Mouse (Mus musculus): Measurements from ENCODE around the gene Ddx21. TPM values are rescaled to one million over a fixed set of nuclear protein-coding genes. Genes with fewer than 3 reads are reported as not detected.

The Ddx21 gene
- polyA plus RNA-seq (2015; fragmentation: Nextera tagmentation; extraction: Ambion mirVana), result 15.7 and 16.6 TPM in 2 replicates

DNA sequence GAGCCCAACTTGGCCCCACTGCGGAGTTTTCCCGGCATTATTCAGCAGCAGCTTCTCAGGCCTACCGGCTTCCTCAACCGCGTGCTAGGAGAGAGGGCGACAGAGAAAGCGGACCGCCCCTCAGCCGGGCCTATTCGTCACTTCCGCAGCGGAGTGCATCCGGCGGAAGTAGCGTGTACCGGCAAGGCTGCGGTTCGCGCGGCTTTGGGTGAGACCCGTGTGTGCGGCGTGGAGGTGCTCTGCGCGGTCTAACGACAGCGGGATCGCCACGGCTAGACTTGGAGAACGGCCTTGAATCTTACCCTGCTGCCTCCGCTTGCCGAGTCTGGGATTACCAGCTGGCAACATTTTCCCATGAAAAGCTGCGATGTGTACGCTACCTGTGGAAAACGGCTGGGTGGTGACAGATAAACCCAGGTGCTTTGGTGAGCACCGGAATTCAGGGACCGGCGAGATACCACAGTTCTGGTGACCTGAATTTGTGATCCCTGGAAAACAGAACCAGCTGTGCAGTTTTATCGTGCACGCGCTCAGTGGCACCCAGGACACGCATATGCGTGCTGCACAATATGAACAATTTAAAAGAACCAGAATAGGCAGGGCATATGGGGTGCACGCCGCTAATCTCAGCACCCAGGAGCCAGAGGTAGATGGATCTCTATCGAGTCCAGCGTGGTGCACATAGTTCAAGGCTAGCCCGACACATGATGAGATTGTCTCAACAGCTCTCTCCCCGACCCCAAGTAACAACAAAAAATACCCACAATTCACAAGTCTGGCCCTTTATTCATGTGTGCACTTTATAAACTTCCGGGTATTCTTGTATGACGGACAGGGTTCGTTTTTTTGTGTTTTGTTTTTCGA lies at the start of gene Ddx21:
Ddx21 (minus strand) TSS at position 105 of the 864 bp plus-strand sequence.
- H3K9ac ChIP-seq (ENCODE audit: low read depth, low read length), result peak within 1 kb of the TSS; percentile 74
- H3K27me3 ChIP-seq (ENCODE audit: insufficient read depth, low read length), result no peaks in the 10 kb centered on the region
- DNase-seq (ENCODE audit: low spot score), result peak; percentile 94
- peak; percentile 93 for ATAC-seq (replicated peaks; ENCODE audit: low FRiP score, low read depth)
- no peaks in the 10 kb centered on the region for H3K9me3 ChIP-seq (replicated peaks; ENCODE audit: low read length)
- peak within 1 kb of the TSS; percentile 87 for H3K27ac ChIP-seq
- H3K4me3 ChIP-seq (replicated peaks; ENCODE audit: low read depth, low read length), result peak within 1 kb of the TSS; percentile 79
- H3K36me3 ChIP-seq (ENCODE audit: insufficient read depth, low read length), result peaks cover 8% of the 10 kb centered on the region; the same call in 1 of the 2 replicates
- peaks cover 6% of the 10 kb centered on the region; the same call in 1 of the 2 replicates for H3K4me1 ChIP-seq (replicated peaks; ENCODE audit: insufficient read depth, low read length)
- TF ChIP-seq CTCF (IDR thresholded peaks at IDR 0.05; ENCODE audit: low read depth), result no peak
- 6% methylated on average over 53 of the region's 53 CpGs for WGBS
- H3K4me2 ChIP-seq (ENCODE audit: low read length), result peak within 1 kb of the TSS; percentile 95

DNA sequence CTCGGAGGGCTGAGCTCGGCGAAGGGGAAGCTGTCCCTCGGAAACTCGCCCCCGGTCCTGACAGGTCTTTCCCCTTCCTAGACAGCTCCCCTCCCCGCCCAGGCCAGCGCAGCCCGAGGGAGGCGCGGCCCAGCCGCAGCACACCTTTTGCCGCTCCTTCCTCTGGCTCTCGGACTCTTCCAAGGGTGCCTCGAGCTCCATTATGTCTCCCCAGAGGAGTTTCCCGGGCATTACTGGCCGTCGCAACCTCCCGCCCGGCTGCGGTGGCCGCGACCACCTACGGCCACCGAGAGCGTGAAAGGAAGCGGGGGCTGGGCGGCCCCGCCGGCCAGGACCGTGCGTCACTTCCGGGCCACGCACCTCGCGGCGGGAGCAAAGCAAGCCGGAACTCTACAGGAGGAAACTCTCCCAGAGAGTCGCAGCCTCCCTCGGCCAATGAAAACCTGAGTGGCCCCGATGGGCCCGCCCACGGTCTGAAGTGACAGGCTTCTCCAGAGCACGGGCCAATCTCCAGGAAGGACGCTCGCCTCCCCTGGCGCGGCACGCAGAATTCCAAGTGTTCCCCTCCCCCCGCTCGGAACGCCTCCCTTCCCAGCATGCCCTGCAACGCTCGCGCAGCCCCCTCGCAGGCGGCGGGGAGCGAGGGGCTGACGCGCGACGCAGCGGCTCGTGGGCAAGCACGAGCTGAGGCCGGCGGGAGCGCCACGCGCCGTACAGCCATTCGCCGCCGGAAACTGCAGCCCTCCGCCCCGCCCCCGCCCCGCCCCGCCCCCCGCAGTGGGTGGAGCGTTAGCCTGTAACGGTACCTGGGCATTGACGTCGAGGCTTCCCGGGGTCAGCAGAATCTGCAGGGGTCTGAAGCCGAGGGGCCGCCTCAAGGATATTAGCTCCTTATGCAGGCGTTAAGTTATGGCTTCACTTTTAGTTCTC lies 49.1 kb upstream of the Ddx21 start, which contains the start of gene Ddx50:
Ddx50 (minus strand) TSS at position 338 of the 930 bp plus-strand sequence.
- ATAC-seq (replicated peaks; ENCODE audit: low FRiP score, low read depth) (peak; percentile 100), DNase-seq (ENCODE audit: low spot score) (peak; percentile 99)
- peak within 1 kb of the TSS; percentile 84 for H3K4me2 ChIP-seq (ENCODE audit: low read length)
- under 1% methylated on average over 85 of the region's 89 CpGs for WGBS
- peak within 1 kb of the TSS; percentile 95 for H3K27ac ChIP-seq
- no peak for TF ChIP-seq CTCF (IDR thresholded peaks at IDR 0.05; ENCODE audit: low read depth)
- 0 out of 2 replicates have a peak, but pooled peaks cover 6% of the 10 kb centered on the region for H3K4me1 ChIP-seq (replicated peaks; ENCODE audit: insufficient read depth, low read length)
- no peaks in the 10 kb centered on the region for H3K27me3 ChIP-seq (ENCODE audit: insufficient read depth, low read length)
- H3K9ac ChIP-seq (ENCODE audit: low read depth, low read length), result peak within 1 kb of the TSS; percentile 93
- no peaks in the 10 kb centered on the region for H3K9me3 ChIP-seq (replicated peaks; ENCODE audit: low read length)
- no peaks in the 10 kb centered on the region for H3K36me3 ChIP-seq (ENCODE audit: insufficient read depth, low read length)
- peak within 1 kb of the TSS; percentile 98 for H3K4me3 ChIP-seq (replicated peaks; ENCODE audit: low read depth, low read length)

DNA sequence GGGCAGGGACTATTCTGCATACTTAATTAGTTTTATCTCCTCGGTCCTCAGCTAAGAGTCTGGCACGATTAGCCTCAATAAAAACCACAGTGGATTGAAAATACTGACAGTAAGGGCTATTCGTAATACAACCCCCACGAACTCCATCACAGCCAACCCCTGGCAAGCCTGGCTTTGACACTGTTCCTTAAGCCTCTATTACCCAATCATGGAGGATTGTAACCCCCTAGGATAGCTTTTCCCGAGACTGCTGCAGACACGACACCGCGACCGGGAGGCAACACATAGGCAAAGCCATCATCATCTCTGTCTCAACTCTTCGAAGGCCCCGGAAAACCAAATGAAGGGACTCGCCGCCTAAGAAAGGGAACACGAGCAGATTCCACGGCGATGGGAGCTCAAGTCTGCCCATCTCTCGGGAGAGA lies 48.3 kb upstream of the Ddx21 start:
- no peak for TF ChIP-seq CTCF (IDR thresholded peaks at IDR 0.05; ENCODE audit: low read depth)
- WGBS, result under 1% methylated on average over 17 of the region's 17 CpGs
- peak overlapping the region; percentile 84 for H3K4me2 ChIP-seq (ENCODE audit: low read length)
- DNase-seq (ENCODE audit: low spot score) (peak; percentile 56), ATAC-seq (replicated peaks; ENCODE audit: low FRiP score, low read depth) (no peak)
- peak overlapping the region; percentile 95 for H3K27ac ChIP-seq
- H3K27me3 ChIP-seq (ENCODE audit: insufficient read depth, low read length), result no peaks in the 10 kb centered on the region
- H3K4me3 ChIP-seq (replicated peaks; ENCODE audit: low read depth, low read length), result peak overlapping the region; percentile 98
- no peaks in the 10 kb centered on the region for H3K36me3 ChIP-seq (ENCODE audit: insufficient read depth, low read length)
- no peaks in the 10 kb centered on the region for H3K9me3 ChIP-seq (replicated peaks; ENCODE audit: low read length)
- peak overlapping the region; percentile 93 for H3K9ac ChIP-seq (ENCODE audit: low read depth, low read length)
- 0 out of 2 replicates have a peak, but pooled peaks cover 6% of the 10 kb centered on the region for H3K4me1 ChIP-seq (replicated peaks; ENCODE audit: insufficient read depth, low read length)

DNA sequence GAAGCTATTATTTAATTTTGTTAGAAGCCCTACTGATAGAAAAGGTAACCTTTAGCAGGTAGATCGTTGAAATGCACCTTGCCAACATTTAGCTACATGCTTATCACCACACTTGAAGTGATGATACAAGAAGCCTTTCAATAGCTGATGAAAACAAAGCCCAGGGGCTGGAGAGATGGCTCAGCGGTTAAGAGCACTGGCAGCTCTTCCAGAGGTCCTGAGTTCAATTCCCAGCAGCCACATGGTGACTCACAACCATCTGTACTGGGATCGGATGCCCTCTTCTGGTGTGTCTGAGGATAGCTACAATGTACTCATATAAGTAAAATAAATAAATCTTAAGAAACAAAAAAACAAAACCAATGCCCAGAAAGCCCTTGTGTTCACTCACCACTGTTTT lies 2.1 kb upstream of the Ddx21 start:
- DNase-seq (ENCODE audit: low spot score) (no peak), ATAC-seq (replicated peaks; ENCODE audit: low FRiP score, low read depth) (no peak)
- TF ChIP-seq CTCF (IDR thresholded peaks at IDR 0.05; ENCODE audit: low read depth), result no peak
- no peak overlapping the region for H3K9ac ChIP-seq (ENCODE audit: low read depth, low read length)
- peaks cover 6% of the 10 kb centered on the region; the same call in 1 of the 2 replicates for H3K4me1 ChIP-seq (replicated peaks; ENCODE audit: insufficient read depth, low read length)
- no peak overlapping the region for H3K4me3 ChIP-seq (replicated peaks; ENCODE audit: low read depth, low read length)
- no peak overlapping the region for H3K4me2 ChIP-seq (ENCODE audit: low read length)
- no peaks in the 10 kb centered on the region for H3K9me3 ChIP-seq (replicated peaks; ENCODE audit: low read length)
- no peaks in the 10 kb centered on the region for H3K27me3 ChIP-seq (ENCODE audit: insufficient read depth, low read length)
- no peaks in the 10 kb centered on the region for H3K36me3 ChIP-seq (ENCODE audit: insufficient read depth, low read length)
- 88% methylated on average over 3 of the region's 3 CpGs for WGBS
- no peak overlapping the region for H3K27ac ChIP-seq

DNA sequence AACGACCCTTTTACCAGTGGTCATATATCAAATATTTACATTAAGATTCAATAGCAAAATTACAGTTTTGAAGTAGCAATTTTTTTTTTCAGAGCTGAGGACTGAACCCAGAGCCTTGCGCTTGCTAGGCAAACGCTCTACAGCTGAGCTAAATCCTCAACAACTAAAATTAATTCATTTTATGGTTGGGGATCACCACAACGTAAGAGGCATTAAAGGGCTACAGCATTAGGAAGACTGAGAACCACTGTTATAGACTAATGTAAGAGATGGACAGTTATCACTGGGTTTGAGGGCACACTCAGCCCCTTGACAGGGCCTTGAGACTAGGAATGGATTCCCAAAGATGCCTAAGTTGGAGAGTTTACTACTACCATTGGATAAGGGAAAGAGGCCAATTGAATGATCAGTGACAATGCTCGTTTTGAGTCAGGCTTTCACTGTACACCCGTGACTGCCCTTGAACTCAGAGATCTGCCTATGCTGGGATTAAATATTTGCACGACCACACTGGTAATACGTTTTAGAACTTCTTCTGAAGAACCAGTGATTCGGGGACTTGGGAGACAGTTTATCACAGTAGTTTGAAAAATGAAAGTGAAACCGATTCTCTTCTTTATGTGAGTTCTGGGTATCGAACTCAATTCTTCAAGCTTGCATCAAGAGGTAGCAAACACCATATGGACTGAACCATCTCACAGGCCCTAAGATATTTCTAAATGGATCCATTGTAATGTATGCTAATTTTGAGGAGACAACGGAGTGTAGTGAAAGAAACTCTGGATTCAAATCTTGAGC lies 1.4 kb upstream of the Ddx21 start:
- Histone ChIP-seq H3K9ac (ENCODE audit: low read depth, low read length) (no peak overlapping the region), H3K4me1 (replicated peaks; ENCODE audit: insufficient read depth, low read length) (peaks cover 6% of the 10 kb centered on the region; the same call in 1 of the 2 replicates), H3K4me3 (replicated peaks; ENCODE audit: low read depth, low read length) (no peak overlapping the region), H3K36me3 (ENCODE audit: insufficient read depth, low read length) (no peaks in the 10 kb centered on the region), H3K27me3 (ENCODE audit: insufficient read depth, low read length) (no peaks in the 10 kb centered on the region), H3K9me3 (replicated peaks; ENCODE audit: low read length) (no peaks in the 10 kb centered on the region), H3K4me2 (ENCODE audit: low read length) (no peak overlapping the region), H3K27ac (no peak overlapping the region)
- no peak for DNase-seq (ENCODE audit: low spot score)
- TF ChIP-seq CTCF (IDR thresholded peaks at IDR 0.05; ENCODE audit: low read depth), result no peak
- ATAC-seq (replicated peaks; ENCODE audit: low FRiP score, low read depth), result no peak
- 89% methylated on average over 12 of the region's 12 CpGs for WGBS

Data from kidney, postnatal 0 days (tissue).